Mouse (Mus musculus) ES-Bruce4 (cell line): ENCODE results near the gene Fcgr4.

Experiments used
- CTCF ChIP-seq: IDR thresholded peaks from one replicate; pipeline ENCODE4 v1.8.1; 2011; ENCODE audit warnings: low read depth, low read length
- EP300 ChIP-seq: IDR thresholded peaks from 2 replicates; pipeline ENCODE4 v1.6.1; 2011; ENCODE audit warnings: low read depth, low read length; ENCODE audit not compliant: insufficient read depth
- POLR2A ChIP-seq: IDR thresholded peaks from one replicate; pipeline ENCODE4 v1.8.1; 2011; ENCODE audit warnings: low read length; ENCODE audit not compliant: insufficient read depth

GRCm38 (mm10) chr1:170996034-170996433, 22.7 kb upstream of the Fcgr4 start:
- TF ChIP-seq CTCF (no peak), EP300 (no peak), POLR2A (no peak)
